Mouse (Mus musculus) testis, adult 2 months (tissue): ENCODE data around the gene Tnfrsf9.

ENCODE experiments used
- CTCF ChIP-seq: fragments of 200-500 bp; IDR thresholded peaks from 2 replicates; pipeline ENCODE4 v1.5.1; 2012; ENCODE audit warnings: low read depth, mild to moderate bottlenecking, inconsistent platforms, low read length, moderate library complexity; ENCODE audit not compliant: control insufficient read depth, insufficient read depth, insufficient replicate concordance
- POLR2A ChIP-seq: fragments of 200-500 bp; IDR thresholded peaks from 2 replicates; pipeline ENCODE4 v1.6.1; 2012; ENCODE audit warnings: low read depth, mild to moderate bottlenecking, inconsistent platforms, low read length, moderate library complexity; ENCODE audit not compliant: control insufficient read depth

- TF ChIP-seq POLR2A, result no peak
- TF ChIP-seq CTCF, result no peak
Measured at GRCm38 (mm10) chr4:150980153-150980552, 65.8 kb downstream of the Tnfrsf9 start.
